Mouse (Mus musculus): Measurements from ENCODE around the gene Npsr1. TPM values are rescaled to one million over a fixed set of nuclear protein-coding genes. Genes with fewer than 3 reads are reported as not detected.

The Npsr1 gene
- total and polyA plus RNA-seq, 2 experiments from 2014 or later, result 0.19 to 0.62 TPM

DNA sequence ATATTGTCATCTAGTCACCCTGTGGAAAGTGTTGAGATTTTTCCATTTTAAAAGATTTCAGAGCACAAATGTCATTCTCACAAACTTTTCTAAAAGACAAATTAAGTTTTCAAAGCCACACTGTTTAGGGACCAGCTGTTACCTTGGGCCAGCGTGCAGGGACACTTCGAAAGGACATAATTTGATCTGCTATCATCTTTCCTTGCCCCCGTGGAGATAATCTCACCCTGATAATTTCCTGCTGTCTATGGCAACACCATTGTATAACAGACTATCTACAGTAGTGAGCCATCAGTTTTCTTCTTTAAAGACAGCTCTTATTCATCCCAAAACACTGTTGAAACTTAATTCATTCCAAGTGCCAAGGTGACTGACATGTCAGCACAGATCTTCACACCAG lies 209.6 kb downstream of the Npsr1 start:
- H3K4me3 ChIP-seq (ENCODE audit: low read depth, low read length), result no peak overlapping the region
- no peaks in the 10 kb centered on the region for H3K9me3 ChIP-seq (ENCODE audit: low read length)
- no peak overlapping the region for H3K27ac ChIP-seq (ENCODE audit: low read depth, low read length)
- WGBS, result 32% methylated on average over 3 of the region's 3 CpGs
- H3K4me2 ChIP-seq (ENCODE audit: low read depth), result no peak overlapping the region
- TF ChIP-seq CTCF (IDR thresholded peaks at IDR 0.05; ENCODE audit: low read depth), result no peak
- no peaks in the 10 kb centered on the region for H3K36me3 ChIP-seq (ENCODE audit: insufficient read depth)
- H3K27me3 ChIP-seq (ENCODE audit: insufficient read depth, low read length), result no peaks in the 10 kb centered on the region
- DNase-seq (no peak), ATAC-seq (no peak)
- H3K9ac ChIP-seq, result no peak overlapping the region
- no peaks in the 10 kb centered on the region for H3K4me1 ChIP-seq (ENCODE audit: insufficient read depth)

DNA sequence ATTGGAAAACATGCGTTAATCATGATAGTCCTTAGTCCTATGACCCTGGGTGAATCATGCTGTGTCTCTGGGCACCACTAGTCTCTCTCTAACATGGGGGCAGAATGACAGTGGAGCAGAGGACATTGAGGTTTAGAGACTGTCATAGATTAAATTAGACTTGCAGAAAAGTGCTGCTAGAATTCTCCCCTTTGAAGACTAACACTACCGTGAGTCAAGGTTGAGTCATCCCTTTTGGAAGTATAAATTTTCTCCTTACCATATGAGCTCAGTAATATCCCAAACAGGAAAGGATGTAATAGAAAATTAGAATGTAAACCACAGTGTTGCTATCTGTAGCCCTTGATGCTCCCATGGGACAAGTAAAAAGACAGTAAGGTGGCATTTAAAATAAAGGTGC lies 218.0 kb downstream of the Npsr1 start:
- Histone ChIP-seq H3K4me3 (ENCODE audit: low read depth, low read length) (no peak overlapping the region), H3K36me3 (ENCODE audit: insufficient read depth) (no peaks in the 10 kb centered on the region), H3K9me3 (ENCODE audit: low read length) (no peaks in the 10 kb centered on the region), H3K4me1 (ENCODE audit: insufficient read depth) (no peaks in the 10 kb centered on the region), H3K4me2 (ENCODE audit: low read depth) (no peak overlapping the region), H3K27ac (ENCODE audit: low read depth, low read length) (no peak overlapping the region), H3K27me3 (ENCODE audit: insufficient read depth, low read length) (no peaks in the 10 kb centered on the region), H3K9ac (no peak overlapping the region)
- TF ChIP-seq CTCF (IDR thresholded peaks at IDR 0.05; ENCODE audit: low read depth), result no peak
- no peak for ATAC-seq
- 92% methylated on average over 2 of the region's 2 CpGs for WGBS
- no peak for DNase-seq

DNA sequence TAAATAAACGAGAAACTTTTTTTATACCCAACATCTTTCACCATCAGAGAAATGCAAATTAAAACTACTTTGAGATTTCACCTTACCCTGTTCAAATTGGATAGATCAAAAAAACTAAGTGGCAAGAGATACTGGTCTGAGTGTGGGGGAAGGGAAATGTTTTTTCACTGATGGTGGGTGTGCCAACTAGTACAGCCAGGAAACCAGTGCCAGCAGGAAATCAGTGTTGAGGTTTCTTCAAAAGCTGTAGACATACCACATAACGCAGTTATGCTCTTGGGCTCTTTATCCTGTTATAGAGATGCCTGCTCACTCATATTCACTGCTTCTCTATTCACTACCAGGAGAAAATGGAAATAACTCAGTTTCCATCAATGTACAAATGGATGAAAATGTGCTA lies 233.9 kb downstream of the Npsr1 start:
- no peak for ATAC-seq
- H3K4me1 ChIP-seq (ENCODE audit: insufficient read depth), result no peaks in the 10 kb centered on the region
- no peak overlapping the region for H3K4me2 ChIP-seq (ENCODE audit: low read depth)
- no peak for DNase-seq
- no peak overlapping the region for H3K9ac ChIP-seq
- WGBS, result 72% methylated on average over 2 of the region's 2 CpGs
- H3K27me3 ChIP-seq (ENCODE audit: insufficient read depth, low read length), result no peaks in the 10 kb centered on the region
- no peak overlapping the region for H3K27ac ChIP-seq (ENCODE audit: low read depth, low read length)
- no peak overlapping the region for H3K4me3 ChIP-seq (ENCODE audit: low read depth, low read length)
- H3K9me3 ChIP-seq (ENCODE audit: low read length), result no peaks in the 10 kb centered on the region
- no peak for TF ChIP-seq CTCF (IDR thresholded peaks at IDR 0.05; ENCODE audit: low read depth)
- H3K36me3 ChIP-seq (ENCODE audit: insufficient read depth), result no peaks in the 10 kb centered on the region

DNA sequence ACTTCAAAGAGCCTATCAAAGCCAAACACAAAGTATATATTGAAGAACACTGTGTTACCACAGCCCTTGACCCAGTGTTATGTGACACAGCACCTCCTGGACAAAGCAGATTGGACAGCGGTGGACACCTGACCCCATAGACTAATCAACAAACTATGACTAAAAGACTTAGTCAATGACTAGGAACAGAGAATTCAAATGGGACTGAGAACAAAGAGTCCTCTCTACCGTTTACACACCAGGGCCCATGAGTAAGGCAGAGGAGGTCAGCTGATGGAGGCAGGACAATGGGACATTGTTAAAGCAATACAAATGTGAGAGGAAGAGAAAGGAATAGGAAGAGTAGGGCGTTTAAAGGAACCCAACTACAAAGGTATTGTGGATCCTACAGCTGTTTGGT lies 243.5 kb downstream of the Npsr1 start:
- Histone ChIP-seq H3K27me3 (ENCODE audit: insufficient read depth, low read length) (no peaks in the 10 kb centered on the region), H3K4me1 (ENCODE audit: insufficient read depth) (no peaks in the 10 kb centered on the region), H3K4me2 (ENCODE audit: low read depth) (no peak overlapping the region), H3K27ac (ENCODE audit: low read depth, low read length) (no peak overlapping the region), H3K9me3 (ENCODE audit: low read length) (no peaks in the 10 kb centered on the region), H3K4me3 (ENCODE audit: low read depth, low read length) (no peak overlapping the region), H3K36me3 (ENCODE audit: insufficient read depth) (no peaks in the 10 kb centered on the region), H3K9ac (no peak overlapping the region)
- 46% methylated on average over 3 of the region's 3 CpGs for WGBS
- ATAC-seq, result no peak
- DNase-seq, result no peak
- TF ChIP-seq CTCF (IDR thresholded peaks at IDR 0.05; ENCODE audit: low read depth), result no peak

DNA sequence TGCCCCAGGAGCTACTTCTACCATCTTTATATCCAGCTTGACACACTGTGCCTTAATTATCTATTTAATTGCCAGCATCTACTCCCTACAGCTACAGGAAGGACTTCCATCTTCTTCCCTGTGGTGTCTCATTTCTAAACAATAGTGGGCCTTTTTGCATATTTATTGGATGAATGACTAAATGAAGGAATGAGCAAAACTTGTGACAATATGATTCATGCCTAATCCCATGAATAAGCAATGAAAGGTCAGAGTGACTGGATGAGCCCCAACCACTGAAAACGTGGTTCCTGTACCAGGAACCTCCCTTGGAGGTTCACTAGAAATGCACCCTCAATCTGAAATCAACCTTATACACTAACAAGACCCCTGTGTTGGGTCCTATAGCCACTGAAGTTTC lies 249.2 kb downstream of the Npsr1 start:
- Histone ChIP-seq H3K27me3 (ENCODE audit: insufficient read depth, low read length) (no peaks in the 10 kb centered on the region), H3K4me1 (ENCODE audit: insufficient read depth) (no peaks in the 10 kb centered on the region), H3K27ac (ENCODE audit: low read depth, low read length) (no peak overlapping the region), H3K4me2 (ENCODE audit: low read depth) (no peak overlapping the region), H3K9ac (no peak overlapping the region), H3K9me3 (ENCODE audit: low read length) (no peaks in the 10 kb centered on the region), H3K4me3 (ENCODE audit: low read depth, low read length) (no peak overlapping the region), H3K36me3 (ENCODE audit: insufficient read depth) (no peaks in the 10 kb centered on the region)
- no peak for TF ChIP-seq CTCF (IDR thresholded peaks at IDR 0.05; ENCODE audit: low read depth)
- ATAC-seq (no peak), DNase-seq (no peak)
- 10% methylated on average over 1 of the region's 1 CpGs for WGBS

DNA sequence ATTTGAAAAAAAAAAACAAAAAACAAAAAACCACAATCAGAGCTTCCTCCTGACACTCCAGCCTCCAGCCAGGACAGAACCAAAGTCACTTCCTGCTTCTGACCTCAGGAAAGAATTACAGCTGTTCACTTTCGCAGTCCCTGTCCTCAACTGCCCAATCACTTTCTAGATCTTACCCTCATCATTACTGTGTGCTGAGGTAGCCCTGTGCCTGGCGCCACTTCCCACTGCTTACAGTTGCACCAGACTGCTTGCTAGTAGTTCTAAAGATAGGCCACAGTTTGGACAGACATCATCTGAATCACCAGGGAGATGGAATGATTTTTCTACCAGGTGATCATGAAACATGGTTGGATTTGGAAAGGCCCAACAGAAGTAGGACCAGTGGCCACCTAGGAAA lies 251.7 kb downstream of the Npsr1 start:
- H3K9ac ChIP-seq, result no peak overlapping the region
- TF ChIP-seq CTCF (IDR thresholded peaks at IDR 0.05; ENCODE audit: low read depth), result no peak
- ATAC-seq (no peak), DNase-seq (no peak)
- H3K4me1 ChIP-seq (ENCODE audit: insufficient read depth), result no peaks in the 10 kb centered on the region
- H3K27me3 ChIP-seq (ENCODE audit: insufficient read depth, low read length), result no peaks in the 10 kb centered on the region
- WGBS, result 99% methylated on average over 2 of the region's 2 CpGs
- no peak overlapping the region for H3K4me3 ChIP-seq (ENCODE audit: low read depth, low read length)
- no peaks in the 10 kb centered on the region for H3K9me3 ChIP-seq (ENCODE audit: low read length)
- no peak overlapping the region for H3K4me2 ChIP-seq (ENCODE audit: low read depth)
- no peaks in the 10 kb centered on the region for H3K36me3 ChIP-seq (ENCODE audit: insufficient read depth)
- H3K27ac ChIP-seq (ENCODE audit: low read depth, low read length), result no peak overlapping the region

DNA sequence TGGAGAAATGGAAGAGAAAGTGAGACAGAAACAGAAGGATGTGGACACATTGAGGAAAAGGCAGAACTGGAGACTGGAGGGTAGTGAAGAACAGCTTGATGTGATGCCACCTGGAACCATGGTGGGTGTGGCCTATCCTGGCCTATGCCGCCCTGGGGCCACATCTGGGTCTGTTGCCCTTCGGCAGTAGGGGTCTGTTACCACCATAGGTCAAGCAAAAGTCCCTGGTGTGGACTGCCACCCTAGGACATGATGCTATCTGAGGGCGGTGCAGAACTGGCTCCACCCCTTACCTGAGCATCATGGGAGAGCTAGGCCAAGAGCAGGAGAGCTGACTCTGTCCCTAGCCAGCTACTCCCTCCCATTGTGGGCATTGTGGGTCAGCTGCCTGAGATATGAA lies 253.6 kb downstream of the Npsr1 start:
- ATAC-seq (no peak), DNase-seq (no peak)
- no peak for TF ChIP-seq CTCF (IDR thresholded peaks at IDR 0.05; ENCODE audit: low read depth)
- Histone ChIP-seq H3K4me1 (ENCODE audit: insufficient read depth) (no peaks in the 10 kb centered on the region), H3K9ac (no peak overlapping the region), H3K27me3 (ENCODE audit: insufficient read depth, low read length) (no peaks in the 10 kb centered on the region), H3K9me3 (ENCODE audit: low read length) (no peaks in the 10 kb centered on the region), H3K4me3 (ENCODE audit: low read depth, low read length) (no peak overlapping the region), H3K36me3 (ENCODE audit: insufficient read depth) (no peaks in the 10 kb centered on the region), H3K4me2 (ENCODE audit: low read depth) (no peak overlapping the region), H3K27ac (ENCODE audit: low read depth, low read length) (no peak overlapping the region)
- 90% methylated on average over 3 of the region's 3 CpGs for WGBS

Measured in forebrain, postnatal 0 days (tissue).